Mouse (Mus musculus) midbrain, embryonic 12.5 days (tissue): ENCODE data around the gene Nfkb2. TPM values are rescaled to one million over a fixed set of nuclear protein-coding genes. Genes with fewer than 3 reads are reported as not detected.

Experiments
- ATAC-seq: fragments of 200-750 bp; cut with Nextera tagmentation; 2 replicates; pipeline ENCODE4 v1.8.0; 2017; ENCODE audit warnings: low read depth, moderate TSS enrichment, moderate library complexity; ENCODE audit not compliant: low FRiP score
- H3K27ac ChIP-seq: fragments of 300-500 bp; sonication (generic); replicated peaks from 2 replicates; pipeline ENCODE4 v1.5.1; 2016; ENCODE audit warnings: mild to moderate bottlenecking
- H3K27me3 ChIP-seq: fragments of 300-500 bp; sonication (generic); 2 replicates; pipeline ENCODE4 v1.6.1; 2016; ENCODE audit warnings: mild to moderate bottlenecking
- H3K36me3 ChIP-seq: fragments of 300-500 bp; sonication (generic); 2 replicates; pipeline ENCODE4 v1.6.1; 2016
- H3K4me1 ChIP-seq: fragments of 300-500 bp; sonication (generic); 2 replicates; pipeline ENCODE4 v1.6.1; 2016
- H3K4me2 ChIP-seq: fragments of 300-500 bp; sonication (generic); replicated peaks from 2 replicates; pipeline ENCODE4 v1.6.1; 2016; ENCODE audit warnings: mild to moderate bottlenecking, moderate library complexity
- H3K4me3 ChIP-seq: fragments of 300-500 bp; sonication (generic); 2 replicates; pipeline ENCODE4 v1.5.1; 2016; ENCODE audit warnings: mild to moderate bottlenecking
- H3K9ac ChIP-seq: fragments of 300-500 bp; sonication (generic); replicated peaks from 2 replicates; pipeline ENCODE4 v1.6.1; 2016; ENCODE audit warnings: mild to moderate bottlenecking, moderate library complexity
- H3K9me3 ChIP-seq: fragments of 300-500 bp; sonication (generic); 2 replicates; pipeline ENCODE4 v1.6.1; 2016; ENCODE audit warnings: mild to moderate bottlenecking
- WGBS: fragments of 180-500 bp; shearing (Covaris S2); methylation state at CpG from one replicate; pipeline ENCODE4 v1.1.7; 2016; 5-methylcytosine and 5-hydroxymethylcytosine counted together
- polyA plus RNA-seq: library from polyadenylated mRNA; unstranded; fragments of >200 nt; fragmentation: Nextera tagmentation; extraction: Ambion mirVana; gene quantifications from 2 replicates; pipeline ENCODE4 v1.2.1, GENCODE M21; 2016

The Nfkb2 gene
- polyA plus RNA-seq, 1 experiment from 2014 or later = 4.2 TPM

- Histone ChIP-seq H3K4me3 (peak within 1 kb of the TSS; percentile 72), H3K9ac (peak within 1 kb of the TSS; percentile 71), H3K27me3 (0 out of 2 replicates have a peak, but pooled peaks cover 5% of the 10 kb centered on the region), H3K4me2 (peak within 1 kb of the TSS; percentile 78), H3K36me3 (peaks cover 6% of the 10 kb centered on the region; the same call in 1 of the 2 replicates), H3K4me1 (peaks cover 16% of the 10 kb centered on the region), H3K9me3 (no peaks in the 10 kb centered on the region), H3K27ac (peak within 1 kb of the TSS; percentile 79)
- ATAC-seq = peak; percentile 91
- WGBS = under 1% methylated on average over 31 of the region's 31 CpGs
Measured at GRCm38 (mm10) chr19:46338331-46338936, 34.3 kb downstream of the Nfkb2 start, which contains the start of gene Cuedc2. Gene Cuedc2, minus strand, starts transcription at chr19:46338702.

GRCm38 (mm10) chr19:46338942-46339286 lies 34.8 kb downstream of the Nfkb2 start:
- Histone ChIP-seq H3K27me3 (0 out of 2 replicates have a peak, but pooled peaks cover 5% of the 10 kb centered on the region), H3K9me3 (no peaks in the 10 kb centered on the region), H3K4me1 (peaks cover 16% of the 10 kb centered on the region), H3K4me2 (peak overlapping the region; percentile 78), H3K9ac (no peak overlapping the region), H3K27ac (no peak overlapping the region), H3K4me3 (0 out of 2 replicates have a peak overlapping the region, but pooled peaks have one; percentile 72), H3K36me3 (peaks cover 6% of the 10 kb centered on the region; the same call in 1 of the 2 replicates)
- WGBS = 55% methylated on average over 6 of the region's 6 CpGs
- ATAC-seq = peak; percentile 68

GRCm38 (mm10) chr19:46339287-46339971 lies 35.3 kb downstream of the Nfkb2 start:
- WGBS = 82% methylated on average over 7 of the region's 7 CpGs
- ATAC-seq = no peak
- peaks cover 16% of the 10 kb centered on the region for H3K4me1 ChIP-seq
- H3K4me2 ChIP-seq = no peak overlapping the region
- no peaks in the 10 kb centered on the region for H3K9me3 ChIP-seq
- peaks cover 6% of the 10 kb centered on the region; the same call in 1 of the 2 replicates for H3K36me3 ChIP-seq
- H3K27me3 ChIP-seq = peaks cover 9% of the 10 kb centered on the region; the same call in 1 of the 2 replicates
- no peak overlapping the region for H3K27ac ChIP-seq
- H3K4me3 ChIP-seq = no peak overlapping the region
- H3K9ac ChIP-seq = 0 out of 2 replicates have a peak overlapping the region, but pooled peaks have one; percentile 11

- 21% methylated on average over 7 of the region's 7 CpGs for WGBS
- Histone ChIP-seq H3K36me3 (no peaks in the 10 kb centered on the region), H3K4me2 (no peak overlapping the region), H3K9me3 (no peaks in the 10 kb centered on the region), H3K27me3 (peaks cover 31% of the 10 kb centered on the region), H3K4me3 (no peak overlapping the region), H3K9ac (no peak overlapping the region), H3K4me1 (peaks cover 14% of the 10 kb centered on the region), H3K27ac (no peak overlapping the region)
- no peak for ATAC-seq
Measured at GRCm38 (mm10) chr19:46344710-46345419, 40.7 kb downstream of the Nfkb2 start.

DNA sequence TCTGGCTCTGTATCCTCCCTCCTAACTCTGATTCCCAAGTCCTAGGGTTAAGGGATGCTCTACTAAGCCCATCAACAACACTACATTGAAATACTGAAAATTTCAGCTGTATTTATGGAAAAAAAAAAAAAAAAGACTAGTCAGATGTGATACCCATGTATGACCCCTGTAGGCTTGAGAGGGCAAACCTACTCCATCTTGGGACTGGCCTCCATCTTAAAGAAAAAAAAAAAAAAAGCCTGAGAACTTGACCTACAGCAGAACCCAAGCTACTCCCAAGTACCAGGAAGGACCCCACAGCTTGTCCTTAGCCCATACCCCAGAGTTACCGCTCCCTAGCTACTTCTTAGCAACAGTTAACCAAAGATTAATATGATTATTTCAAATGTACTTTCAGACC lies 43.0 kb downstream of the Nfkb2 start:
- H3K36me3 ChIP-seq = no peaks in the 10 kb centered on the region
- H3K4me2 ChIP-seq = no peak overlapping the region
- ATAC-seq = no peak
- no peak overlapping the region for H3K9ac ChIP-seq
- peaks cover 15% of the 10 kb centered on the region for H3K4me1 ChIP-seq
- WGBS = 100% methylated on average over 1 of the region's 1 CpGs
- H3K27me3 ChIP-seq = peaks cover 48% of the 10 kb centered on the region
- H3K4me3 ChIP-seq = no peak overlapping the region
- no peak overlapping the region for H3K27ac ChIP-seq
- no peaks in the 10 kb centered on the region for H3K9me3 ChIP-seq

GRCm38 (mm10) chr19:46347936-46348668 lies 44.0 kb downstream of the Nfkb2 start:
- WGBS = 32% methylated on average over 14 of the region's 14 CpGs
- no peaks in the 10 kb centered on the region for H3K36me3 ChIP-seq
- H3K9me3 ChIP-seq = no peaks in the 10 kb centered on the region
- peak overlapping the region; percentile 54 for H3K4me3 ChIP-seq
- H3K27ac ChIP-seq = peak overlapping the region; percentile 75
- no peak for ATAC-seq
- H3K9ac ChIP-seq = peak overlapping the region; percentile 68
- peaks cover 15% of the 10 kb centered on the region for H3K4me1 ChIP-seq
- peaks cover 55% of the 10 kb centered on the region for H3K27me3 ChIP-seq
- H3K4me2 ChIP-seq = peak overlapping the region; percentile 89

- Histone ChIP-seq H3K9me3 (no peaks in the 10 kb centered on the region), H3K36me3 (no peaks in the 10 kb centered on the region), H3K4me2 (peak overlapping the region; percentile 89), H3K27ac (peak overlapping the region; percentile 75), H3K9ac (peak overlapping the region; percentile 68), H3K27me3 (peaks cover 56% of the 10 kb centered on the region), H3K4me1 (peaks cover 15% of the 10 kb centered on the region), H3K4me3 (peak overlapping the region; percentile 54)
- under 1% methylated on average over 78 of the region's 78 CpGs for WGBS
- peak; percentile 81 for ATAC-seq
Measured at GRCm38 (mm10) chr19:46348761-46349458, 44.8 kb downstream of the Nfkb2 start.

DNA sequence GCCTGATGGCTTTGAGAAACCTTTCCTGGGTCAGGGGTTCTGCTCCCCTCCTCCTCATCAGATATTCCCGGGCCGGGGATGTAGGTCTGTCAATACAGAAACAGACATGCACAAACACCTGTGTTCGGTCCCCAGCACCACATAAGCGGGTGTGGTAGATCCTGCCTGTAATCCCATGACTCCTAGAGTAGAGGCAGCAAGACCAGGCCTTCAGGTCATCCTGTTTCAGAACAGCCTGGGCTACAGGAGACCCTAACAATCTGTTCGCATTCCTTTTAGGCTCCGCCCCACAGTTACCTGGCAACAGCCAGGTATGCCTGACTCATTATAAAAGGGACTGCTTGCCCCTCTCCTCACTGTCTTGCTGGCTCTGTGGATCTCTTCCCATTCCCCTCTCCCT lies 45.4 kb downstream of the Nfkb2 start:
- H3K4me1 ChIP-seq = peaks cover 15% of the 10 kb centered on the region
- H3K36me3 ChIP-seq = no peaks in the 10 kb centered on the region
- ATAC-seq = no peak; the same call in 1 of the 2 replicates
- H3K27ac ChIP-seq = no peak overlapping the region
- peak overlapping the region; percentile 54 for H3K4me3 ChIP-seq
- WGBS = 23% methylated on average over 6 of the region's 6 CpGs
- no peaks in the 10 kb centered on the region for H3K9me3 ChIP-seq
- H3K4me2 ChIP-seq = peak overlapping the region; percentile 89
- H3K27me3 ChIP-seq = peaks cover 51% of the 10 kb centered on the region
- peak overlapping the region; percentile 68 for H3K9ac ChIP-seq

DNA sequence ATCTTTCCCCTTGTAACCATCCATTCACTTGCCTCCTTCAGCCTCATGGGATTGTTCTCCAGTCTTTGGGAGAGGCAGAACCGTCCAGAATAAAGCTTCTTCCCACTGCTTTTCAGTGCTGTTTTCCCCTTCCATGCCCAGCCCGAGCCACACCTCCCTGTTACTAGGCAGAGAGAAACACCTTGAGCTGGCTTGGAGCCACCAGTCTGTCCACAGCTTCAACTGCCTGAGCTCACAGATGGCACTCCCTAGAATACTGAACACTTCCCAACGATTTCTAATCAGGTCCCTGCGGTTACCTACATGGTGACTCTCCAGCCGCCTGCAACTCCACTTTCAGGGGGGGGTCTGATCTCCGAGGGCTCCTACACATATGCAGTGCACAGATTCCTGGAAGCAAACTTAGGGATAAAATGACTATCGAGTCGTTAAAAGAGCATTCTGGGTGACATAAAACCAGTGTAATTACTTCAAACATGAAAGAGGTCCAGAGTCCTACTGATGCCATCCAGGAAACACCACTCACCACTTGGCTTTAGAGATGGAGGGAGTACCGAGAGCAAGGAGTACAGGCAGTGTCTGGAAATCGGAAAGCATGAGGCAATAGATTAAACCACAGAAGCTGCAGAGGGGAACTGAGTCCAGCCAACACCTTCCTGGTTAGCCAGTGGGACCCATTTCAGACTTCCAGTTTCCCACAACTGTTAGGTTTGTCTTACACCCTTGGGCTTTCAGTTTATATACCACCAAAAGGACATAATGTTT lies 46.2 kb downstream of the Nfkb2 start, which contains the start of gene 2310034G01Rik:
Gene 2310034G01Rik, minus strand, starts transcription at position 135 of the 765 bp plus-strand sequence.
- Histone ChIP-seq H3K36me3 (no peaks in the 10 kb centered on the region), H3K27me3 (peaks cover 52% of the 10 kb centered on the region), H3K27ac (peak within 1 kb of the TSS; percentile 75), H3K4me1 (peaks cover 15% of the 10 kb centered on the region), H3K4me3 (peak within 1 kb of the TSS; percentile 54), H3K4me2 (peak within 1 kb of the TSS; percentile 89), H3K9me3 (no peaks in the 10 kb centered on the region), H3K9ac (peak within 1 kb of the TSS; percentile 68)
- WGBS = 69% methylated on average over 10 of the region's 10 CpGs
- ATAC-seq = no peak

DNA sequence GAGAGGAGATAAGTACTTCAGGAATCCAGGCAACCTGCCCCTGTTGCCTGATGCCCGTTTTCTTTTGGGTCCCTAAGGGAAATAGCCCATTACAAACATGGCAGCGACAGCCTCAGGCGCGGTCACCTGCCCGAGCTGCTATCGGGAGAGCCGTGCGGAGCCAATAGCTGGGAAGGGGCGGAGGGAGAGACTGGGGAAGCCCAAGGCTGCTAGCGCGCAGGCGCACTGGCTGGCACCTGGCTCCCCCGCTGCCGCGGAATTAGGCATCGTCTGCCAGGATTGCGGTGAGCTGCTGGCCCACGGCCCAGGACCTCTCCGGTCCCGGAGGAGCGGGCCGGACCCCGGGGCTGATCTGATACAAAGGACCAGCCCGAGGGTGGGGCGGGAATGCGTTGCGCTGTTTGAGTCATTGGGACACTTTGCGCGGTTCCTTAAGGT lies 52.6 kb downstream of the Nfkb2 start:
- peak overlapping the region; percentile 72 for H3K9ac ChIP-seq
- no peaks in the 10 kb centered on the region for H3K9me3 ChIP-seq
- peaks cover 7% of the 10 kb centered on the region for H3K4me1 ChIP-seq
- H3K27ac ChIP-seq = no peak overlapping the region
- WGBS = under 1% methylated on average over 29 of the region's 29 CpGs
- ATAC-seq = peak; percentile 89
- peaks cover 37% of the 10 kb centered on the region for H3K27me3 ChIP-seq
- H3K4me2 ChIP-seq = peak overlapping the region; percentile 86
- no peaks in the 10 kb centered on the region for H3K36me3 ChIP-seq
- H3K4me3 ChIP-seq = peak overlapping the region; percentile 52
